Mouse (Mus musculus) MEL (cell line): ENCODE results near the gene Ank2. TPM values are rescaled to one million over a fixed set of nuclear protein-coding genes. Genes with fewer than 3 reads are reported as not detected.

ENCODE experiments used
- DNase-seq: peaks from one replicate; pipeline ENCODE4 v3.0.0; 2011; ENCODE audit warnings: low read depth, low spot score
- H3K27ac ChIP-seq: 2 replicates; pipeline ENCODE4 v1.5.1; 2012; ENCODE audit warnings: low read depth, mild to moderate bottlenecking, control low read depth, low read length, moderate library complexity; ENCODE audit not compliant: control insufficient read depth
- H3K27me3 ChIP-seq, 2 experiments: fragments of 150-350 bp in 1 of 2; sonication (generic) in 1 of 2; 2 replicates each; pipeline ENCODE4 v1.6.1; 2012; ENCODE audit warnings: low read length in 2 of 2, mild to moderate bottlenecking in 2 of 2, improper control_type of control experiment in 1 of 2, moderate library complexity in 1 of 2; ENCODE audit not compliant: insufficient read depth in 2 of 2, control insufficient read depth in 1 of 2
- H3K36me3 ChIP-seq, 2 experiments: 2 replicates each; pipeline ENCODE4 v1.6.1; 2012 to 2014; ENCODE audit warnings: low read length in 2 of 2, improper control_type of control experiment in 1 of 2, inconsistent platforms in 1 of 2, mild to moderate bottlenecking in 1 of 2; ENCODE audit not compliant: insufficient read depth in 2 of 2, control insufficient read depth in 1 of 2
- H3K4me1 ChIP-seq, 2 experiments: fragments of 150-350 bp in 1 of 2; sonication (generic) in 1 of 2; 2 replicates each; pipeline ENCODE4 v1.6.1; 2012; ENCODE audit warnings: low read length in 2 of 2, improper control_type of control experiment in 1 of 2, mild to moderate bottlenecking in 1 of 2; ENCODE audit not compliant: insufficient read depth in 2 of 2, control insufficient read depth in 1 of 2
- H3K4me3 ChIP-seq, 2 experiments: fragments of 150-350 bp in 1 of 2; sonication (generic) in 1 of 2; 2 replicates each; pipeline ENCODE4 v1.5.1; 2012; ENCODE audit warnings: low read depth in 2 of 2, low read length in 2 of 2, mild to moderate bottlenecking in 2 of 2, moderate library complexity in 2 of 2, control low read depth in 1 of 2, improper control_type of control experiment in 1 of 2; ENCODE audit not compliant: control insufficient read depth in 1 of 2, insufficient read depth in 1 of 2
- H3K79me2 ChIP-seq: 2 replicates; pipeline ENCODE4 v1.6.1; 2012; ENCODE audit warnings: mild to moderate bottlenecking, low read length, moderate library complexity; ENCODE audit not compliant: control insufficient read depth, poor library complexity, insufficient read depth
- H3K9ac ChIP-seq: 2 replicates; pipeline ENCODE4 v1.6.1; 2012; ENCODE audit warnings: low read depth, mild to moderate bottlenecking, control low read depth, low read length, moderate library complexity; ENCODE audit not compliant: control insufficient read depth, poor library complexity, severe bottlenecking
- H3K9me3 ChIP-seq: fragments of 150-350 bp; sonication (generic); replicated peaks from 2 replicates; pipeline ENCODE4 v1.6.1; 2012; ENCODE audit warnings: mild to moderate bottlenecking, low read length, improper control_type of control experiment, moderate library complexity; ENCODE audit not compliant: insufficient read depth
- CHD2 ChIP-seq: IDR thresholded peaks from 2 replicates; pipeline ENCODE4 v1.6.1; 2011; ENCODE audit warnings: low read length, improper control_type of control experiment
- CTCF ChIP-seq, 3 experiments: IDR thresholded peaks in 2 of 3; conservative IDR thresholded peaks in 1 of 3; 2 replicates each; pipeline ENCODE4 v1.5.1; 2011 to 2012; ENCODE audit warnings: low read length in 3 of 3, low read depth in 2 of 3, mild to moderate bottlenecking in 2 of 3, improper control_type of control experiment in 1 of 3, inconsistent platforms in 1 of 3, mixed read lengths in 1 of 3, moderate library complexity in 1 of 3; ENCODE audit not compliant: control insufficient read depth in 1 of 3, insufficient read depth in 1 of 3, poor library complexity in 1 of 3, severe bottlenecking in 1 of 3
- ELF1 ChIP-seq: IDR thresholded peaks from 2 replicates; pipeline ENCODE4 v1.6.1; 2014; ENCODE audit warnings: low read depth, mild to moderate bottlenecking, inconsistent platforms, low read length, improper control_type of control experiment, moderate library complexity
- EP300 ChIP-seq, 2 experiments: IDR thresholded peaks; 2 replicates each; pipeline ENCODE4 v1.6.1; 2011; ENCODE audit warnings: improper control_type of control experiment in 2 of 2, low read length in 2 of 2, low read depth in 1 of 2, mild to moderate bottlenecking in 1 of 2
- JUND ChIP-seq: IDR thresholded peaks from 2 replicates; pipeline ENCODE4 v1.6.1; 2011; ENCODE audit warnings: low read depth, mild to moderate bottlenecking, improper control_type of control experiment, low read length
- KAT2A ChIP-seq: conservative IDR thresholded peaks from 2 replicates; pipeline ENCODE4 v1.6.1; 2012; ENCODE audit warnings: low read depth, low read length, improper control_type of control experiment, inconsistent platforms
- MAFK ChIP-seq: IDR thresholded peaks from 2 replicates; pipeline ENCODE4 v1.6.1; 2011; ENCODE audit warnings: low read depth, mild to moderate bottlenecking, low read length, improper control_type of control experiment, borderline replicate concordance
- MAX ChIP-seq: IDR thresholded peaks from 2 replicates; pipeline ENCODE4 v1.6.1; 2011; ENCODE audit warnings: low read length, improper control_type of control experiment
- MEF2A ChIP-seq: IDR thresholded peaks from 2 replicates; pipeline ENCODE4 v1.6.1; 2014; ENCODE audit warnings: low read depth, mild to moderate bottlenecking, inconsistent platforms, low read length, improper control_type of control experiment; ENCODE audit not compliant: poor library complexity, insufficient replicate concordance, severe bottlenecking; ENCODE audit errors: extremely low read depth
- MYB ChIP-seq: IDR thresholded peaks from 2 replicates; pipeline ENCODE4 v1.6.1; 2011; ENCODE audit warnings: mild to moderate bottlenecking, low read depth, low read length, improper control_type of control experiment
- MYC ChIP-seq: IDR thresholded peaks from 2 replicates; pipeline ENCODE4 v1.6.1; 2011; ENCODE audit warnings: low read depth, mild to moderate bottlenecking, low read length, improper control_type of control experiment, moderate library complexity
- NELFE ChIP-seq: IDR thresholded peaks from 2 replicates; pipeline ENCODE4 v1.6.1; 2011; ENCODE audit warnings: low read depth, low read length, improper control_type of control experiment
- NRF1 ChIP-seq: IDR thresholded peaks from 2 replicates; pipeline ENCODE4 v1.6.1; 2014; ENCODE audit warnings: low read depth, mild to moderate bottlenecking, inconsistent platforms, low read length, improper control_type of control experiment, moderate library complexity; ENCODE audit not compliant: poor library complexity, insufficient read depth, severe bottlenecking
- POLR2A ChIP-seq, 2 experiments: IDR thresholded peaks; 2 replicates each; pipeline ENCODE4 v1.6.1; 2011 to 2012; ENCODE audit warnings: low read length in 2 of 2, mild to moderate bottlenecking in 2 of 2, control low read depth in 1 of 2, improper control_type of control experiment in 1 of 2, low read depth in 1 of 2, moderate library complexity in 1 of 2; ENCODE audit not compliant: control insufficient read depth in 1 of 2, insufficient read depth in 1 of 2, poor library complexity in 1 of 2
- POLR2AphosphoS2 ChIP-seq: IDR thresholded peaks from 2 replicates; pipeline ENCODE4 v1.6.1; 2011; ENCODE audit warnings: low read length, improper control_type of control experiment
- POLR2AphosphoS5 ChIP-seq: IDR thresholded peaks from 2 replicates; pipeline ENCODE4 v1.6.1; 2012; ENCODE audit warnings: low read depth, borderline replicate concordance, mild to moderate bottlenecking, inconsistent platforms, low read length, moderate library complexity, mixed read lengths
- RCOR1 ChIP-seq: IDR thresholded peaks from 2 replicates; pipeline ENCODE4 v1.6.1; 2012; ENCODE audit warnings: low read depth, mild to moderate bottlenecking, inconsistent platforms, low read length, improper control_type of control experiment
- SMC3 ChIP-seq: IDR thresholded peaks from 2 replicates; pipeline ENCODE4 v1.6.1; 2011; ENCODE audit warnings: low read depth, low read length, improper control_type of control experiment
- TBP ChIP-seq: IDR thresholded peaks from 2 replicates; pipeline ENCODE4 v1.8.0; 2011; ENCODE audit warnings: low read depth, low read length, improper control_type of control experiment
- USF1 ChIP-seq: IDR thresholded peaks from 2 replicates; pipeline ENCODE4 v1.6.1; 2014; ENCODE audit warnings: low read depth, mild to moderate bottlenecking, inconsistent platforms, low read length, improper control_type of control experiment, moderate library complexity
- ZKSCAN1 ChIP-seq: IDR thresholded peaks from 2 replicates; pipeline ENCODE4 v1.6.1; 2012; ENCODE audit warnings: low read depth, mild to moderate bottlenecking, inconsistent platforms, low read length, improper control_type of control experiment, moderate library complexity
- ZMIZ1 ChIP-seq: IDR thresholded peaks from 2 replicates; pipeline ENCODE4 v1.6.1; 2012; ENCODE audit warnings: low read depth, mild to moderate bottlenecking, inconsistent platforms, low read length, improper control_type of control experiment, moderate library complexity
- polyA plus RNA-seq, 2 experiments: library from polyadenylated mRNA; stranded (reverse) in 1 of 2; unstranded in 1 of 2; fragments of >175 nt in 1 of 2; fragments of >200 nt in 1 of 2; gene quantifications; 2 replicates each; pipeline versions ENCODE4 v1.2.1 to v1.2.4; 2012; ENCODE audit warnings: low replicate concordance in 2 of 2, low read depth in 1 of 2; ENCODE audit not compliant: insufficient read length in 2 of 2, insufficient read depth in 1 of 2, missing spikeins in 1 of 2
- total RNA-seq: library from RNA; depleted of rRNA; stranded (reverse); fragments of 300-350 nt; gene quantifications from 2 replicates; pipeline ENCODE4 v1.2.3, GENCODE M21; 2012

The Ank2 gene
- total and polyA plus RNA-seq, 3 experiments: 2.7 to 4.5 TPM; not detected in 1

- H3K9ac ChIP-seq: no peak overlapping the region
- no peaks in the 10 kb centered on the region for H3K36me3 ChIP-seq
- H3K4me1 ChIP-seq: no peaks in the 10 kb centered on the region
- H3K4me3 ChIP-seq: no peak overlapping the region
- H3K79me2 ChIP-seq: no peaks in the 10 kb centered on the region
- H3K27ac ChIP-seq: no peak overlapping the region
- H3K9me3 ChIP-seq: no peaks in the 10 kb centered on the region
- H3K27me3 ChIP-seq: no peaks in the 10 kb centered on the region
- DNase-seq: no peak
- TF ChIP-seq JUND (no peak), EP300 (IDR thresholded peaks at IDR 0.05; ENCODE audit: low read depth in 1 of 2, low read length in 2 of 2) (no peak), MYB (no peak), ZMIZ1 (no peak), MEF2A (no peak), MAFK (no peak), MAX (no peak), POLR2AphosphoS5 (no peak), SMC3 (no peak), RCOR1 (no peak), NRF1 (no peak), NELFE (no peak), USF1 (no peak), TBP (no peak)
These were observed 345.7 kb downstream of the Ank2 start for GRCm38 (mm10) chr3:127153443-127153842.

GRCm38 (mm10) chr3:127148648-127149047 is 350.5 kb downstream of the Ank2 start:
- H3K9ac ChIP-seq: no peak overlapping the region
- H3K79me2 ChIP-seq: no peaks in the 10 kb centered on the region
- no peaks in the 10 kb centered on the region for H3K27me3 ChIP-seq
- no peaks in the 10 kb centered on the region for H3K4me1 ChIP-seq
- DNase-seq: no peak
- no peak overlapping the region for H3K4me3 ChIP-seq
- H3K36me3 ChIP-seq: no peaks in the 10 kb centered on the region
- no peak for TF ChIP-seq CTCF (IDR thresholded peaks at IDR 0.05 in 2 of 3, conservative IDR thresholded peaks at IDR 0.05 in 1 of 3; ENCODE audit: control insufficient read depth in 1 of 3, insufficient read depth in 1 of 3, low read depth in 2 of 3, low read length in 3 of 3, poor library complexity in 1 of 3, severe bottlenecking in 1 of 3)
- no peak overlapping the region for H3K27ac ChIP-seq
- no peaks in the 10 kb centered on the region for H3K9me3 ChIP-seq

GRCm38 (mm10) chr3:127140590-127140989 is 358.6 kb downstream of the Ank2 start:
- Histone ChIP-seq H3K27me3 (no peaks in the 10 kb centered on the region), H3K27ac (no peak overlapping the region), H3K9ac (no peak overlapping the region), H3K4me1 (no peaks in the 10 kb centered on the region), H3K79me2 (no peaks in the 10 kb centered on the region), H3K4me3 (no peak overlapping the region), H3K9me3 (no peaks in the 10 kb centered on the region), H3K36me3 (no peaks in the 10 kb centered on the region; a peak in 1 of 4 replicates)
- DNase-seq: no peak
- TF ChIP-seq POLR2AphosphoS5 (no peak), KAT2A (no peak), JUND (no peak), POLR2AphosphoS2 (no peak), NELFE (no peak), USF1 (no peak), ZKSCAN1 (no peak), POLR2A (IDR thresholded peaks at IDR 0.05; ENCODE audit: control insufficient read depth in 1 of 2, insufficient read depth in 1 of 2, low read depth in 1 of 2, low read length in 2 of 2, poor library complexity in 1 of 2) (no peak), NRF1 (no peak), CHD2 (no peak), MYC (no peak), ELF1 (no peak)
